Mouse (Mus musculus) MEL (cell line): ENCODE data around the gene Spic.

ENCODE experiments used
- CTCF ChIP-seq, 3 experiments: IDR thresholded peaks in 2 of 3; conservative IDR thresholded peaks in 1 of 3; 2 replicates each; pipeline ENCODE4 v1.5.1; 2011 to 2012; ENCODE audit warnings: low read length in 3 of 3, low read depth in 2 of 3, mild to moderate bottlenecking in 2 of 3, improper control_type of control experiment in 1 of 3, inconsistent platforms in 1 of 3, mixed read lengths in 1 of 3, moderate library complexity in 1 of 3; ENCODE audit not compliant: control insufficient read depth in 1 of 3, insufficient read depth in 1 of 3, poor library complexity in 1 of 3, severe bottlenecking in 1 of 3
- GATA1 ChIP-seq: IDR thresholded peaks from 2 replicates; pipeline ENCODE4 v1.6.1; 2011; ENCODE audit warnings: low read depth, low read length, improper control_type of control experiment
- POLR2A ChIP-seq, 2 experiments: IDR thresholded peaks; 2 replicates each; pipeline ENCODE4 v1.6.1; 2011 to 2012; ENCODE audit warnings: low read length in 2 of 2, mild to moderate bottlenecking in 2 of 2, control low read depth in 1 of 2, improper control_type of control experiment in 1 of 2, low read depth in 1 of 2, moderate library complexity in 1 of 2; ENCODE audit not compliant: control insufficient read depth in 1 of 2, insufficient read depth in 1 of 2, poor library complexity in 1 of 2
- POLR2AphosphoS5 ChIP-seq: IDR thresholded peaks from 2 replicates; pipeline ENCODE4 v1.6.1; 2012; ENCODE audit warnings: low read depth, borderline replicate concordance, mild to moderate bottlenecking, inconsistent platforms, low read length, moderate library complexity, mixed read lengths
- ZNF384 ChIP-seq: IDR thresholded peaks from 2 replicates; pipeline ENCODE4 v1.6.1; 2012; ENCODE audit warnings: low read depth, mild to moderate bottlenecking, inconsistent platforms, low read length, improper control_type of control experiment

- no peak for TF ChIP-seq ZNF384
- TF ChIP-seq POLR2AphosphoS5 = no peak
- no peak for TF ChIP-seq CTCF (IDR thresholded peaks at IDR 0.05 in 2 of 3, conservative IDR thresholded peaks at IDR 0.05 in 1 of 3; ENCODE audit: control insufficient read depth in 1 of 3, insufficient read depth in 1 of 3, low read depth in 2 of 3, low read length in 3 of 3, poor library complexity in 1 of 3, severe bottlenecking in 1 of 3)
- TF ChIP-seq POLR2A (IDR thresholded peaks at IDR 0.05; ENCODE audit: control insufficient read depth in 1 of 2, insufficient read depth in 1 of 2, low read depth in 1 of 2, low read length in 2 of 2, poor library complexity in 1 of 2) = no peak
- no peak for TF ChIP-seq GATA1
Measured at GRCm38 (mm10) chr10:88731496-88732308, 46.9 kb upstream of the Spic start.
